Mouse (Mus musculus): Measurements from ENCODE around the gene Fbxo30.
A peak's percentile ranks its signal among the peaks of the same experiment; 100 is the strongest.

Fbxo30 gene

DNA sequence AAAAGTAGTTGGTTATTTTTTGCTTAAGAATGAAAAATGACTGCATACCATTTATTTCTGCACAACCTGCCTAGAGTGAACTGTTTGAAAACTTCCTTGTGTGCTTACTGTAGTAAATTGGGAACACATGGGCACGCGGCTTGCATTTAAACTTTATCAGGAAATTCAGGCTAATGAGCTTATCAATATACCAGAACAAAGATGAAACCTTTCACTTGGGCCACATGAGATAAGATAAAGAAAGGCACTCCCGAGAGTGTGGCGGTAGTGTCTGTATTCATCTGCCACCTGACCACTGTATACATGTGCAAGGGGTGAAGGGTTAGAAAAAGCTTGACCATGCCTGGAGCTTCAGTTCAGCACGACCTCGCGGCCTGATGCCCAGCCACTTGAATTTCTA lies 41.2 kb downstream of the Fbxo30 start:
- no peak for DNase-seq (ENCODE audit: low read depth, low spot score)

DNA sequence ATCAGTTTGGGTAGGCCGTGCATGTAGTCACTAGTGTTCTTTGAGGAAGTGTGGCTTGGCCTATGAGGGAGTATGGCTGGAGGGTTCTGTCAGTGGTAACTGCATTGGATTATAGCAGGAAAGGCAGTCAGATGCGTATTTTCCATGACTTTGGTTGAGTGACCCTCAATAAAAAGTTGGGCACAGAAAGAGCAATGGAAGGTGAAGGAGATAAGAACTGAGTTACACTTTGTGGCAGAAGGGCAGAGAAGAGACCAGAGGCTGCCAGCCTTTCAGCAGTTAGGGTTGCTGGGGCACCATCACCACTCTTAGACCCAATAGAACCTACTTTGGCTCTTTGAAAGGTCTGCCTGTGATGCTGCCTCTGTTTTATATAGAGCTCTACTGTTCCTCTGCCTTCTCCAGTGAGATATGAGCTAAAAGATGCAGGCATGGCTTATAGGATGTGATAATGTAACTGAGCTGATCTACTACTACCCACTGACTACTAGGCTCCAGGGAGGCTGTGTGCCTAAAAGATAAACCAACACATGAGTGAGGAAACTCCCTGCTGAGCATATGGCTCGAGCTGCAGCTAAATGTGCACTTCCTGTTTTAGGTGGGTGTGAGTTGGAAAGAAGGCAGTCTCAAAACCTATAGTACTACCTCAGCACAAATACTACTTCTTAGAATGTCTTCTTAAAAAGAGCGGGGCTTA lies 42.2 kb downstream of the Fbxo30 start:
- DNase-seq (ENCODE audit: low read depth, low spot score) = peak; percentile 50

DNA sequence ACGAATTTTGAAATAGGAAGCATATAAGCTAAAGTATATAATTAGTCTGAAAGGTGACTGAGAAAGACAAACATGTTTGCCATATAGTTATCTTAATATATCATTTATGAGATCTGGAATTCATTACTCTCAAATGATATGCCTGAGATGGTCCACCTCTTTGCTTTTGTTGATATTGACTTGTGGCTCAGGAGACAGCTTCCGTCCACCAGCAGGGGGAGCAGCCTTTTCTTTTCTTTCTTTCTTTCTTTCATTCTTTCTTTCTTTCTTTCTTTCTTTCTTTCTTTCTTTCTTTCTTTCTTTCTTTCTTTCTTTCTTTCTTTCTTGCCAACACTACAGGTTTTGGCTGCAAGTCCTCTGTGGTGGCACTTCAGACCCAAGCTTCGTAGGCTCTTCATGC lies 45.4 kb downstream of the Fbxo30 start:
- DNase-seq (ENCODE audit: low read depth, low spot score) = no peak

DNA sequence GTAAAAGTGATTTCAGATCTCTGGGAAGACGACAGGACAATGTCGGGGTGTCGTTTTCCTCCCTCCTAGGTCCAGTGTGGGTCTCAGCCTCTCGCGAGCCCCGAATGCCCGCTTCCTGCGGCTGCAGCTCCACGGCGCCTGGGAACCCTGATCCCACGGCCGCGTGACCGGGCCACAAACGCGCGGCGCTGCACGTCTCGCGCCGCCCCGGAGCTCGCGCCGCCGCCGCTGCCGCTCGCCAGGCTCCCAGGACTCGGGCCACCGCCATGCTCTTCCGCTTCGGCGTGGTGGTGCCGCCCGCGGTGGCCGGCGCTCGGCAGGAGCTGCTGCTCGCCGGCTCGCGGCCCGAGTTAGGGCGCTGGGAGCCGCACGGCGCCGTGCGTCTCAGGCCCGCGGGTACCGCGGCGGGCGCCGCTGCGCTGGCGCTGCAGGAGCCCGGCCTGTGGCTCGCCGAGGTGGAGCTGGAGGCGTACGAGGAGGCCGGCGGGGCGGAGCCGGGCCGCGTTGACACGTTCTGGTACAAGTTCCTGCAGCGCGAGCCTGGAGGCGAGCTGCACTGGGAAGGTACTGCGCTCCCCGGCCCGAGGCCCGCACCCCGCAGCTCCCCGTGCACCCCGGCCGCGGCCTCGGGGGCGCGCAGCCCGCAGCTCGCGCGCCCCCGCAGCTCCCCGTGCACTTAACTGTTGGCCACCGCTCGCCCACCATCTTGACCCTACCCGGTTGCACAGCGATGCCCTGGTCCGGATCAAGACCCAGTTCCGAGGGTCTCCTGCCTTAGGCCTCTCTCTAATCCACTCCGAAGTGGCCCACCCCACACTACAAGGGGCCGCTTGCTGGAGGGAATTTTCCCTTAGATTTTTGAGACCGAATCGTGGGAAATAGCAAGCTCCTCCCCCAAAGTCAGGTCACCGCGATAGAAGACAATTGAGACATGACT lies 62.3 kb downstream of the Fbxo30 start, which contains the start of gene Epm2a:
Gene Epm2a (plus strand): TSS at position 200 of the 937 bp plus-strand sequence.
- DNase-seq (ENCODE audit: low read depth, low spot score) = peak; percentile 67

DNA sequence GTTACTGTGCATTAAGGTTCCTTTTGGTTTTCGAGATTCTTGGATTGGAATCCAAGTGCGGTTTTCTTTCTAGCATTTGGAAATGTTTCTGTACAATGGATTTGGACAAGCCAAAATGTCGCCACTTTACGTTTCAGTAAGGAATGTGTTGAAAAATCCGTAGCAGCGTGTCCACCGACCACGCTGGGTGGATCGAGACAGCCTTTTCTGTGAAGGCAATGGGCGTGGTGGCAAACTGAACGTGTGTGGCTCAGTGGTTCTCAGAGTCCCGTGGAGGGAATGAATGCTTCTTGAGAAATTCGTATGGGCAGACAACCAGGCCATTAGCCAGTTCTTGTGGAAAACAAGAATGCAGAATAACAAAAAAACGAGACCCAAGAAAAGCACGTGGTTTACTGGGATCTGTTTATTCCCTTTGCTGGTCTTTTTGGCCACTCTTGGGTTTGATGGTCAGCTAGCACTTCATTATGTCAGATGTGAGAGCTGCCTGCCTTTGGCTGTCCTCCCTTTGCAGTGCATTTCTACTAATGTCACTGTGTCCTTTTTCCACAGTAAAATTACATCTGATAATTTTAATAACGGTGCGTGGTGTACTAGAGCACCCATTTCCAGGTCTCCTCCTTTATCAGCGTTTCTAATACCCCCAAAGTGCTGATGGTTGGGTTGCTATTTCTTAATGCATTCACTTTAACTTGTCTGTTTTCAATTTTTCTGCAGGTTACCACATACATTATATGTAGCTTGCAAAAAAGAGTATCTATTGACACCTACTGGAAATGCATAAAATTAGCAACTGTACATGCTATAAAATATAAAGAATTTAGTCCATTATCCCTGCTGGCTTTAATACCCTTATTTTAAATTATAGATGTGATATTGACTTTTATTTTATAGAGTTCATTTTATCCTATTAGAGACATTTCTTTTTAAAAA lies 63.7 kb downstream of the Fbxo30 start:
- DNase-seq (ENCODE audit: low read depth, low spot score) = no peak
